Mouse (Mus musculus): ENCODE data around the gene Pdlim4.
"Not testable (repeated sequence)": the region's sequence is repeated elsewhere in the genome, so short reads cannot be mapped to it uniquely, and the experiment has no call there.

The Pdlim4 gene

GRCm38 (mm10) chr11:54018893-54019732 is 49.7 kb downstream of the Pdlim4 start:
- no peak for DNase-seq (ENCODE audit: low read depth, low spot score)

DNA sequence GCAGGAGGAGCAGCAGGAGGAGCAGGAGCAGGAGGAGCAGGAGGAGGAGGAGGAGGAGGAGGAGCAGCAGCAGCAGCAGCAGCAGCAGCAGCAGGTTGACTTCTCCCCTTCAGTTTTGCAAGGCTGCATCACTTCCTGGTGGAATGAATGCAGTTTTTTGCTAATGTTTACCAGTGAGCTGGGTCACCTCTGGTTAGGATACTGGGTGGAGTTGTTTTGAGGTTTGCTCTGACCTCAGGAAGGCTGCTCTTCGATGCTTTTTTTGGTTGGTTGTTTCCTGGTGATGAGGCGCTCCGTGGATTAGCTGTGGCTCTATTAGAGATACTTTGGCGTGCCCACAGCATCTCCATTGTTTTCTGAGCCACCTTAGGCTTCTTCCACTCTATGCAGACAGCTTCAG is 51.2 kb downstream of the Pdlim4 start:
- no peak for DNase-seq (ENCODE audit: low read depth, low spot score)

GRCm38 (mm10) chr11:54016051-54016450 is 52.8 kb downstream of the Pdlim4 start:
- no peak for DNase-seq (ENCODE audit: low read depth, low spot score)

- DNase-seq (ENCODE audit: low read depth, low spot score), result no peak
These were observed 55.9 kb downstream of the Pdlim4 start for GRCm38 (mm10) chr11:54012961-54013360.

DNA sequence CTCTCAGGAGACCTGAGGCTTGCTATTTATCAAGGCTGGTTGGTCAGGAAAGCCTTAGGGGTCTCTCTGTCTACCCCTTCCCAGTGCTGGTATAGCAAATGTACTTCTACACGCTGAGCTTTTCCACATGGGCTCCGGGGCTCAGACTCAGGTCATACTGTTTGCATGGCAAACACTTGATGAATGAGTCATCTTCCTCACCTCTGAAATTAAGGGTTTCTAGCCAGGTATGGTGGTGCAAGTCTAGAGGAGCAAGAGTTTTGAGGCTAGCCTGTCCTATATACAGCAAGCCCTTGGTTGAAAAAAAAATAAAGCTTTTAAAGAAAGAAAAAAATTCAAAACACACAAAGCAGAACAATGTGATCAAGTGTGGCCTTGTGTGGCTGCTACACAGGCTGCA is 57.6 kb downstream of the Pdlim4 start:
- no peak for DNase-seq (ENCODE audit: low read depth, low spot score)

DNA sequence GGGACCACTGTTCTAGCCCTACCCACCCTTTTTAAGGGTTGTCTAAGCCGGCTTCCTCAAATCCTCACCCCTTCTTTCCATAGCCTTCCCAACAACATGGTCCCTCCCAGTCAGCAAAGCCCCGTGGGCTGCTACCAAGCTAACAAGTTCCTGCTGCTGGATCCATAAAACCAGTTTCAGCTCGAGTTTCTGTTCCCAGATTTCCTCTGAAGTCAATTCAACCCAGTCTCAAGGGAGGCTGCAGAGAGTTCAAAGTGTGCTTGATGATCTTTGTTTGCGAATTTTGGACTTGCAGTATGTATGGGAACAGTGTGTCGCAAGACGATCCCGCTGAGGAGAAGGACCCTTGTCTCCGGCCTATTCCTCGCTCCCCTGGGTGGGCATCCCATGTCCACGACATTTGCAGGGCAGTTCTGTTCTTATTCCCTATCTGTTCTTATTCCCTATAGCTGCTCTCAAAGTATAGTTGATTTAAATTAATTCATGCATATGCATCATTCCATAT is 60.3 kb downstream of the Pdlim4 start:
- DNase-seq (ENCODE audit: low read depth, low spot score), result no peak

GRCm38 (mm10) chr11:54007717-54008116 is 61.1 kb downstream of the Pdlim4 start:
- DNase-seq (ENCODE audit: low read depth, low spot score), result no peak

DNA sequence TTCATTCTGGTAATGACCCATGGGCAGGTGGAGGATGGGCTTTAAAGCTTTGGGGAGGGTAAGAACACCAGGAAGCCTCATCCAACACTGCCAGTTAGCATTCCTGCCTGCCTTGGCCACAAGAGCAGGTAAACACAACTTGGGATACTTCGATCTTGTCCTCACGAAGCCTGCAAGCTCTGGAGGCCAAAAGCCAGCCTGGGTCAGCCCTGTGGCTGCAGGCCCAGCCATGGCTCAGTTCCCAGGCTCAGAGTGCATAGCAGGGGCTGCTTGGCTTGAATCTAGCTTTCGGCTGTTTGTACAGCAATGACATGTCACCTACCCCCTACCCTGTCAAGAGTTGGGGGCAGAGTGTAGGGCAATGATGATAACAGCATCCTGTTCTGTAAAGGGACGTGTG is 61.9 kb downstream of the Pdlim4 start:
- DNase-seq (ENCODE audit: low read depth, low spot score), result no peak

DNA sequence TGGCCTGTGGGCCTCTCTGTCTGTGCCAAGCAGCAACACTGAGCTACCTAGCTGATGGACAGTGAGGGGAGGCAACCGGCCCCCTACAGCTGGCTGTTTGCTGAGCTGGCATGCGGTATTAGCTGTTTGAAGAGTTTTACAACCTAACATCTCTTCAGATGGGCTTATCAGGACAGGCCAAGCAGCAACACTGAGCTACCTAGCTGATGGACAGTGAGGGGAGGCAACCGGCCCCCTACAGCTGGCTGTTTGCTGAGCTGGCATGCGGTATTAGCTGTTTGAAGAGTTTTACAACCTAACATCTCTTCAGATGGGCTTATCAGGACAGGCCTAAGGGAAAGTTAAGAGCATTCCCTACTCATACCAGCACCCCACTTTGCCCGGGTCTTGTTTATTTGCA is 62.5 kb downstream of the Pdlim4 start:
- DNase-seq (ENCODE audit: low read depth, low spot score), result not testable (repeated sequence)
